Mouse (Mus musculus) gastrocnemius, adult 8-10 months (tissue): ENCODE measurements around the gene Rbfox1. TPM values are rescaled to one million over a fixed set of nuclear protein-coding genes. Genes with fewer than 3 reads are reported as not detected.

Experiments
- DNase-seq, 2 experiments: peaks; one replicate each; pipeline ENCODE4 v3.0.0; 2022; ENCODE audit warnings: low spot score in 2 of 2
- total RNA-seq, 4 experiments: library from RNA; stranded (reverse); gene quantifications; 2 replicates each; pipeline ENCODE4 v1.2.4; 2022

Rbfox1 gene
- total RNA-seq, 4 experiments from 2014 or later: 236 to 270 (median 260) TPM

GRCm38 (mm10) chr16:6807835-6808234 lies 922.7 kb downstream of the Rbfox1 start:
- no peak for DNase-seq

- no peak for DNase-seq
These were observed 928.7 kb downstream of the Rbfox1 start for GRCm38 (mm10) chr16:6813871-6814270.

GRCm38 (mm10) chr16:6821741-6822140 lies 936.6 kb downstream of the Rbfox1 start:
- DNase-seq: no peak

GRCm38 (mm10) chr16:6829892-6830524 lies 944.9 kb downstream of the Rbfox1 start:
- DNase-seq: no peak

DNA sequence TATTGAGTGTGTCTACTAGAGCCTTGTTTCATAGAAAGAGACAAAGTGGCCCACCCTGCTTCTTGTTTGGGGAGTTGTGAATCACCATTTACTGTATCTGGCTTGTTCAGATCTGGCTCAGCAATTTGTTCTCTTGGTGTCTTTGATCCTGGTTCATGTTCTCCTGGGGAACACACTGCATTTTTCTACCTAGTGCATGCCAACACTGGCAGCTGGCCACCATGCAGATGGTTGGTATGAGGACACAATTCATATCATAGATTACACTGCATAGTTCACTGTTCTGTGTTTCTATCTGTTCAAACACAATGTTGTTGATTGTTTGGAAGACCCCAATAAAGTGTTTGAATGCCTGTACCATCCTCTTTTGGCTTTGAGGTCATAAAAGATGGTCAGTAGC lies 948.3 kb downstream of the Rbfox1 start:
- DNase-seq: no peak

- DNase-seq: peak; percentile 31 to 32
These were observed 949.9 kb downstream of the Rbfox1 start for GRCm38 (mm10) chr16:6835051-6835450.

DNA sequence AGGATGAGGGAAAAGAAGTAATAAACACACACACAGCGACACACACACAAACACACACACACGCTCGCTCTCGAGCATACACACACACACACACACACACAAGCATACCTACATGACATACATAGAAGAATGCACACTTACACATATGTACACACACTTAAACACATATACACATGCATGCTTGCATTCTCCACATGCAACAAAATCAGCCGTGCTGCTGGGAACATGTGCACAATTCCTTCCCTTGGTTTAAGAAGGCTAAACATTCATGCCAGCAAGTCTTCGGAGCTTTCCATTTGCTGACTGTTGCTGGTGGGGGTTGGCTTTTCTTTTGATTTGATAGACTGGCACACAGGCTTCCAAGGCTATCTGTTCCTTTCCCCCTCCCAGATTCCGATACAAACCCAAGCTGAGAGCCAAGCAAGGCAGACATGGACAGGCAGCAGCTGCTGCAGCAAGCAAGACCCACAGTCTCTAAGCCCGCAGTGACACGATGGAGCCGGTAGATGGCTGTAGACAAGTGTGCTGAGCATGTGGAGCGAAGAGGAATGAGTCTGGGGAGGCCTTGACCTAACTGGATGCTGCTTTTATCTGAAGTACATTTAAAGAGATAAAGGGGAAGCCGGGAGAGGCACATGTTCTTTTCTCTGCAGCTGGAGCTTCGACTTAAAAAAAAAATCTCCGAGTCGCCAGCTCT lies 954.3 kb downstream of the Rbfox1 start:
- peak; percentile 16 to 25 for DNase-seq

GRCm38 (mm10) chr16:6840007-6840406 lies 954.9 kb downstream of the Rbfox1 start:
- no peak for DNase-seq

DNA sequence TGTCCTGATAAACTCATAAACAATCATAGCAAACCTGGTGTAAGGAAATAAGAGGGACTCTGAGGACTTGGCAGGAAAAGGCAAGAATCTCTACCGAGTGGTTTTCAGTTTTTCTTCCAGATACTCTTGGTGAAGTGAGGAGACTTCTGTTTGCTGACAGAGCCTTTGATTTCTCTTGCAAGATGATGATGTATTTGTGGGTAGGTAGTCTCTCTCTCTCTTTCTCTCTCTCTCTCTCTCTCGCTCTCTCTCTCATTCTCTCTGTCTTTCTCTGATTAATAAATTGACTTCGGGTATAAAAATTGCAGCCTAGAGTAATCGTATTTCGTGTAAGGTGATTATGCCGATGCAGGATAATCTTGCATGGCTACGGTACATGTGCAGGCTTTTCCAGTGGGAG lies 955.3 kb downstream of the Rbfox1 start:
- DNase-seq: no peak

- no peak for DNase-seq
These were observed 957.1 kb downstream of the Rbfox1 start for GRCm38 (mm10) chr16:6842066-6842785.

DNA sequence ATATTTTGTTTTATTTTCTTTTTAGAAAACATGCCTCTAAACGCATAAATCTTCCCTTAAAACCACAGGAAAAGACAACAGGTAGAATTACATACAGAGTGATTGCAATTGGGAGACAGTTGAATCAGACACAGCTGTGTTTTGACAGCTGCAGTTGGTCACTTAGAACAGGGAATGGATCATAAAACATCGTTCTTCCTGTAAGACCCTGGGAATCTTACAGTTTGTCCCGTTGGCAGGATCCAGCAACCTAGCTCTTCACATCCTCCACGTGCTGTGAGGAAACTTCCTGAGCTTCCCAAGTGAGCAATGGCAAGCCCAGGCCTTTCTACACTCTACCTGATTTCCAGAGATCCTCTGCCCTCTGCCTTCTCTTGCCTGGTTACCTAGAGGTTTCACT lies 959.5 kb downstream of the Rbfox1 start:
- DNase-seq: no peak

GRCm38 (mm10) chr16:6851393-6851792 lies 966.2 kb downstream of the Rbfox1 start:
- no peak for DNase-seq

- no peak for DNase-seq
These were observed 968.6 kb downstream of the Rbfox1 start for GRCm38 (mm10) chr16:6853796-6854195.

DNA sequence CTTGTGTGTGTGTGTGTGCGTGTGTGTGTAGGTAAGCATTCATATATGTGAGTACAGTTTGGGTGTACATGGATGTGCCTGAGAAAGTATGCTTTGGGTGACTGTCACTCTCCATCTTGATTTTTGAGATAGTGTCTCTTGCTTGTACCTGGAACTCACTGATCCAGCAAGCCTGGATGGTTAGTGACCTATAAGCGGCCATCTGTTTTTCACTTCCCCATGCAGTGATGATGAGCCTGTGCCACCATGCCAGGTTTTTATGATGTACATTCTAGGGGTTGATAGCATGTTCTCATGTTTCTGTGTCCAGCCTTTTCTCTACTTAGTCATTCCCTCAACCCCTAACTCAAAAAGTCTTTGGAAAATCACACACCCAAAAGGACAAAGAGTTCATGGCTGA lies 976.5 kb downstream of the Rbfox1 start:
- DNase-seq: no peak

GRCm38 (mm10) chr16:6882683-6883430 lies 997.7 kb downstream of the Rbfox1 start:
- no peak for DNase-seq

- no peak for DNase-seq
These were observed 998.6 kb downstream of the Rbfox1 start for GRCm38 (mm10) chr16:6883798-6884197.

GRCm38 (mm10) chr16:6885617-6886016 lies 1000.5 kb downstream of the Rbfox1 start:
- no peak for DNase-seq

GRCm38 (mm10) chr16:6889221-6889620 lies 1004.1 kb downstream of the Rbfox1 start:
- no peak for DNase-seq

- DNase-seq: no peak
These were observed 1012.6 kb downstream of the Rbfox1 start for GRCm38 (mm10) chr16:6897734-6898133.

- DNase-seq: no peak
These were observed 1014.9 kb downstream of the Rbfox1 start for GRCm38 (mm10) chr16:6900006-6900405.

GRCm38 (mm10) chr16:6904984-6905383 lies 1019.8 kb downstream of the Rbfox1 start:
- no peak for DNase-seq

- DNase-seq: no peak
These were observed 1020.8 kb downstream of the Rbfox1 start for GRCm38 (mm10) chr16:6906001-6906400.
